Mouse (Mus musculus) forebrain, embryonic 14.5 days (tissue): Measurements from ENCODE around the gene Ankrd11. TPM values are rescaled to one million over a fixed set of nuclear protein-coding genes. Genes with fewer than 3 reads are reported as not detected.
A peak's percentile ranks its signal among the peaks of the same experiment; 100 is the strongest.

ENCODE experiments used
- ATAC-seq: fragments of 200-750 bp; cut with Nextera tagmentation; 2 replicates; pipeline ENCODE4 v1.8.0; 2017; ENCODE audit warnings: mild to moderate bottlenecking, moderate library complexity
- DNase-seq: peaks from one replicate; pipeline ENCODE4 v3.0.0-alpha.2; 2015; ENCODE audit warnings: low spot score
- H3K27ac ChIP-seq: fragments of 300-500 bp; sonication (generic); 2 replicates; pipeline ENCODE4 v1.5.1; 2014; ENCODE audit warnings: low read depth, mild to moderate bottlenecking, control low read depth, low read length, moderate library complexity
- H3K27me3 ChIP-seq: fragments of 300-500 bp; sonication (generic); replicated peaks from 2 replicates; pipeline ENCODE4 v1.6.1; 2014; ENCODE audit warnings: low read length, control low read depth, mixed read lengths; ENCODE audit not compliant: control insufficient read depth, insufficient read depth
- H3K36me3 ChIP-seq: fragments of 300-500 bp; sonication (generic); 2 replicates; pipeline ENCODE4 v1.6.1; 2014; ENCODE audit warnings: low read length, control low read depth; ENCODE audit not compliant: control insufficient read depth, insufficient read depth
- H3K4me1 ChIP-seq: fragments of 300-500 bp; sonication (generic); 2 replicates; pipeline ENCODE4 v1.6.1; 2014; ENCODE audit warnings: antibody characterized with exemption, low read length, control low read depth; ENCODE audit not compliant: control insufficient read depth, insufficient read depth
- H3K4me2 ChIP-seq: fragments of 300-500 bp; sonication (generic); 2 replicates; pipeline ENCODE4 v1.6.1; 2014; ENCODE audit warnings: mild to moderate bottlenecking, control low read depth, low read length
- H3K4me3 ChIP-seq: fragments of 300-500 bp; sonication (generic); 2 replicates; pipeline ENCODE4 v1.5.1; 2014; ENCODE audit warnings: low read depth, low read length, control low read depth
- H3K9ac ChIP-seq: fragments of 300-500 bp; sonication (generic); 2 replicates; pipeline ENCODE4 v1.6.1; 2014; ENCODE audit warnings: mild to moderate bottlenecking, low read length, control low read depth, moderate library complexity
- H3K9me3 ChIP-seq: fragments of 300-500 bp; sonication (generic); replicated peaks from 2 replicates; pipeline ENCODE4 v1.6.1; 2016; ENCODE audit warnings: low read length, control low read depth, mixed read lengths; ENCODE audit not compliant: control insufficient read depth
- WGBS: fragments of 180-500 bp; shearing (Covaris S2); extraction: QIAGEN DNeasy Blood & Tissue Kit; methylation state at CpG from one replicate; pipeline ENCODE4 v1.1.7; 2014; 5-methylcytosine and 5-hydroxymethylcytosine counted together
- polyA plus RNA-seq: library from polyadenylated mRNA; unstranded; fragments of >200 nt; fragmentation: Nextera tagmentation; extraction: Ambion mirVana; gene quantifications from 2 replicates; pipeline ENCODE4 v1.2.1, GENCODE M21; 2014

Ankrd11 gene
- polyA plus RNA-seq, 1 experiment from 2014 or later, result 32.1 TPM

GRCm38 (mm10) chr8:122912871-122913270 is 129.2 kb downstream of the Ankrd11 start:
- no peak overlapping the region for H3K4me2 ChIP-seq
- DNase-seq (no peak), ATAC-seq (no peak)
- no peak overlapping the region for H3K27ac ChIP-seq
- peaks cover 29% of the 10 kb centered on the region for H3K36me3 ChIP-seq
- WGBS, result 80% methylated on average over 4 of the region's 4 CpGs
- H3K9me3 ChIP-seq, result no peaks in the 10 kb centered on the region
- H3K9ac ChIP-seq, result no peak overlapping the region
- no peak overlapping the region for H3K4me3 ChIP-seq
- no peaks in the 10 kb centered on the region for H3K4me1 ChIP-seq
- H3K27me3 ChIP-seq, result no peaks in the 10 kb centered on the region

- H3K4me3 ChIP-seq, result no peak overlapping the region
- H3K4me1 ChIP-seq, result no peaks in the 10 kb centered on the region
- ATAC-seq, result no peak
- H3K27me3 ChIP-seq, result no peaks in the 10 kb centered on the region
- no peak overlapping the region for H3K4me2 ChIP-seq
- H3K9ac ChIP-seq, result no peak overlapping the region
- H3K36me3 ChIP-seq, result peaks cover 36% of the 10 kb centered on the region
- no peaks in the 10 kb centered on the region for H3K9me3 ChIP-seq
- no peak for DNase-seq
- no peak overlapping the region for H3K27ac ChIP-seq
- WGBS, result 88% methylated on average over 3 of the region's 3 CpGs
Measured at GRCm38 (mm10) chr8:122912150-122912549, 129.9 kb downstream of the Ankrd11 start.

DNA sequence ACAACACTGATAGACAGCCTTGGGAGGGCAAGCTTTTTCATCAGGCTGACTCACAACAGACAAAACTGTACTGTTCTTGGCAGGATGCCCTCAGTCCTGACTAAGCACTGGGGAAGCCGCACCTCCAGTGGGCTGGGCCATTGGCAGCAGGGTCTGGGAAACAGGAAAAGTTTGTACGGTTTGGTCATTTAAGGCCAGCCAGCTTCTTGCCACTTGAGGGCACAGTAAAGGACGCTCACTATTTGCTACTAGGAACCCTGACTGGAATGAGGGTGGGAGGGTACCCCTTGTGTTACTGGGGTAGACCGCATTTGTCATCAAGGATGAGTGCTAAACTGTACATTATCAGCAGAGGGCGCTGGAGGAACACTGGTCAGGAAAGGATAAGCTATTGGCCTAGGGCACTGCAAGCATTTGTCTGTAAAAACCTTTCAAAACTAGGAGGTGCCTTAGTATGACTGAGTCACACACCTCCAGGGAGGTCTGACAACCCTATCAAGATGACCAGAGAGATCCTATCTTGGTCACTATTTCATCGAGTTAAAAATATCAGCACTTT is 135.5 kb downstream of the Ankrd11 start:
- DNase-seq (peak; percentile 90), ATAC-seq (peak; percentile 88)
- H3K27me3 ChIP-seq, result no peaks in the 10 kb centered on the region
- H3K9ac ChIP-seq, result no peak overlapping the region
- no peak overlapping the region for H3K4me3 ChIP-seq
- H3K9me3 ChIP-seq, result no peaks in the 10 kb centered on the region
- H3K4me1 ChIP-seq, result no peaks in the 10 kb centered on the region
- 42% methylated on average over 6 of the region's 6 CpGs for WGBS
- H3K36me3 ChIP-seq, result peaks cover 18% of the 10 kb centered on the region
- no peak overlapping the region; the same call in 1 of the 2 replicates for H3K27ac ChIP-seq
- H3K4me2 ChIP-seq, result no peak overlapping the region

DNA sequence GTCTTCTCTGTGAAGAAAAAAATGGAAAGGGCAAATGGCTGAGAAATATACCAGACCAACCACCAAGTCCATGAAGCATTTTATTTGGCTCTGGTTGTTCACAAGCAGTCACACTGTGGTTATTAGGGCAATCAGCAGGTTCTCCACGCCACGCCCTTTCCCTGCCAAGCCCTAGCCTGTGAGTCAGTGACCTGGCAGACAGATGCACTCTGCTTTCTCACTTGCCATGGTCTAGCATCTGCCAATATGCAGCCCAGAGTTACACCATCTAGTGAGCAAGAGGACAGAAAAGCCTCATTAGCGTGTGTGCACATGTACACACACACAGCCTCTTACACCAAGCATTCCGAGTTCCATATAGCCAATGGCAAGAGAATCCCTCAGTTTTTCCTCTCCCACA is 136.7 kb downstream of the Ankrd11 start:
- peaks cover 18% of the 10 kb centered on the region for H3K36me3 ChIP-seq
- no peak overlapping the region for H3K4me3 ChIP-seq
- H3K4me1 ChIP-seq, result no peaks in the 10 kb centered on the region
- ATAC-seq (no peak), DNase-seq (no peak)
- no peak overlapping the region for H3K27ac ChIP-seq
- 87% methylated on average over 4 of the region's 4 CpGs for WGBS
- H3K9ac ChIP-seq, result no peak overlapping the region
- H3K9me3 ChIP-seq, result no peaks in the 10 kb centered on the region
- no peaks in the 10 kb centered on the region for H3K27me3 ChIP-seq
- H3K4me2 ChIP-seq, result no peak overlapping the region

DNA sequence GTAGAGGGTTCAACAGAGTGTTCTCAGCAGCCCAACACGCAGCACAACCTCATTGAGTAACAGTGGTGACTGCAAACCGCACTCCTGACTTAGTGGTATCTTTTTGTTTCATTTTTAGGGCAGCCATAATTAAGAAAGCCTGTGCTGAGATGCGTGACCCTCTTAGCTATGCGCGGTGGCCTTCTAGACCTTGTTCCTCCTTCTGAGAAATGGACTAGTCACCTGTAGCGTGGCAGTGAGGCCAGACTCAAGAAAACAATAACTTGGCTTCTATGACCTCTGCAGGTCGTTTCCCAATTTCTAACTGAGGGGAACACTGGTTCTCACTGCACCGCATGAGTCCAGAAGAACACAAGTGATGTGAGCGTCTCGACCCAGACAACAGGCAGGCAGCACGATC is 137.6 kb downstream of the Ankrd11 start:
- DNase-seq (no peak), ATAC-seq (no peak)
- WGBS, result 89% methylated on average over 11 of the region's 11 CpGs
- H3K9me3 ChIP-seq, result no peaks in the 10 kb centered on the region
- H3K36me3 ChIP-seq, result peaks cover 21% of the 10 kb centered on the region
- no peak overlapping the region for H3K27ac ChIP-seq
- H3K9ac ChIP-seq, result no peak overlapping the region
- no peaks in the 10 kb centered on the region for H3K4me1 ChIP-seq
- H3K27me3 ChIP-seq, result no peaks in the 10 kb centered on the region
- H3K4me3 ChIP-seq, result no peak overlapping the region
- no peak overlapping the region for H3K4me2 ChIP-seq

DNA sequence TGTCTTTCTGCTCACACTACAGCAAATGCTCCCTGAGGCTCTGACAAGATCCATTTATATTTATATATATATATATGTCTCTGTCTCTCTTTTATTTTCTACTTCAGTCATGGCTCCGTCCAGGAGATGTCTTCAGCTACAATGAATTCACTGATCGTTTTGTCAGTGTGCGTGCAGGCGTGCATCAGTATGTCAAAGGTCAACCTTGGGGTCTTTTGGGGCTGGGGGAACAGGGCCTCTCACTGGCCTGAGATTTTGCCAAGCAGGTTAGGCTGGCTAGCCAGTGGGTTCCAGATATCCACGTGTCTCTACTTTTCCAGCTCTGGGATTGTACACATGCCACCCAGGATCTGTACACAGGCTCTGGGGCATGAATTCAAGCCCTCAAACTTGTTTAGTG is 139.1 kb downstream of the Ankrd11 start:
- ATAC-seq (no peak), DNase-seq (no peak)
- no peak overlapping the region for H3K4me3 ChIP-seq
- H3K36me3 ChIP-seq, result peaks cover 28% of the 10 kb centered on the region
- no peaks in the 10 kb centered on the region for H3K9me3 ChIP-seq
- H3K27me3 ChIP-seq, result no peaks in the 10 kb centered on the region
- no peaks in the 10 kb centered on the region for H3K4me1 ChIP-seq
- WGBS, result 45% methylated on average over 5 of the region's 5 CpGs
- no peak overlapping the region for H3K9ac ChIP-seq
- H3K27ac ChIP-seq, result no peak overlapping the region
- no peak overlapping the region for H3K4me2 ChIP-seq

- no peak overlapping the region for H3K4me2 ChIP-seq
- H3K27me3 ChIP-seq, result no peaks in the 10 kb centered on the region
- H3K36me3 ChIP-seq, result peaks cover 28% of the 10 kb centered on the region
- no peaks in the 10 kb centered on the region for H3K4me1 ChIP-seq
- ATAC-seq, result no peak
- no peak overlapping the region for H3K9ac ChIP-seq
- WGBS, result 61% methylated on average over 3 of the region's 3 CpGs
- no peaks in the 10 kb centered on the region for H3K9me3 ChIP-seq
- DNase-seq, result no peak
- H3K27ac ChIP-seq, result no peak overlapping the region
- no peak overlapping the region for H3K4me3 ChIP-seq
Measured at GRCm38 (mm10) chr8:122902581-122902980, 139.5 kb downstream of the Ankrd11 start.

GRCm38 (mm10) chr8:122901892-122902515 is 140.1 kb downstream of the Ankrd11 start:
- H3K9me3 ChIP-seq, result no peaks in the 10 kb centered on the region
- no peak overlapping the region for H3K27ac ChIP-seq
- no peak overlapping the region for H3K4me2 ChIP-seq
- DNase-seq (no peak), ATAC-seq (no peak)
- 87% methylated on average over 8 of the region's 8 CpGs for WGBS
- no peaks in the 10 kb centered on the region for H3K27me3 ChIP-seq
- no peaks in the 10 kb centered on the region for H3K4me1 ChIP-seq
- no peak overlapping the region for H3K9ac ChIP-seq
- H3K4me3 ChIP-seq, result no peak overlapping the region
- H3K36me3 ChIP-seq, result peaks cover 28% of the 10 kb centered on the region

DNA sequence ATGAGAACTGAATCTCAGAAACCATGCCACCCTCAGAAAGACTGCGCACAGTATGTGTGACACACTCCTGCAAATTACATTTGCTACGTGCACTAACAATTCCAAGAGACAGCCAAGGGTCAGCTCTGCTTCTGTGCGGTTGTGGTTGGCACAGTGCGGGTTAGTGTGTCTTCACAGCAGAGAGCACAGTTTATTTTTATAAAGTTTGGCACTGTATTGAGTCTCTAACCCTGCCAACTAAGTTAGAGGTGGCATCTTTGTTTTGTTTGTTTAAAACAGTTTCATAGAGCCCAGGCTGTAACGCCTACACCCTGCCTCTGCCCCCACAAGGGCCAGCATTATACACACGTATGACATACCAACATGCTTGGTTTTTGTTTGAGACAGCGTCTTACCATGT is 140.6 kb downstream of the Ankrd11 start:
- Histone ChIP-seq H3K27ac (no peak overlapping the region), H3K4me3 (no peak overlapping the region), H3K36me3 (peaks cover 33% of the 10 kb centered on the region), H3K9ac (no peak overlapping the region), H3K4me1 (no peaks in the 10 kb centered on the region), H3K9me3 (no peaks in the 10 kb centered on the region), H3K4me2 (no peak overlapping the region), H3K27me3 (no peaks in the 10 kb centered on the region)
- 97% methylated on average over 7 of the region's 7 CpGs for WGBS
- DNase-seq (no peak), ATAC-seq (no peak)
